Mouse (Mus musculus): Measurements from ENCODE around the gene Islr. TPM values are rescaled to one million over a fixed set of nuclear protein-coding genes. Genes with fewer than 3 reads are reported as not detected.

The Islr gene
- polyA plus RNA-seq, 1 experiment from 2014 or later = 89.5 TPM

GRCm38 (mm10) chr9:58133893-58134884 is 69.9 kb downstream of the Islr start:
- peaks cover 14% of the 10 kb centered on the region for H3K27me3 ChIP-seq
- H3K27ac ChIP-seq = no peak overlapping the region
- no peak overlapping the region for H3K9ac ChIP-seq
- ATAC-seq (ENCODE audit: borderline replicate concordance, extremely low read depth, low FRiP score, low TSS enrichment) = no peak
- no peaks in the 10 kb centered on the region for H3K9me3 ChIP-seq
- whole genome bisulfite sequencing = 11% methylated on average over 17 of the region's 17 CpGs
- H3K4me1 ChIP-seq = peaks cover 29% of the 10 kb centered on the region
- H3K4me2 ChIP-seq = no peak overlapping the region
- no peaks in the 10 kb centered on the region for H3K36me3 ChIP-seq
- H3K4me3 ChIP-seq = no peak overlapping the region

DNA sequence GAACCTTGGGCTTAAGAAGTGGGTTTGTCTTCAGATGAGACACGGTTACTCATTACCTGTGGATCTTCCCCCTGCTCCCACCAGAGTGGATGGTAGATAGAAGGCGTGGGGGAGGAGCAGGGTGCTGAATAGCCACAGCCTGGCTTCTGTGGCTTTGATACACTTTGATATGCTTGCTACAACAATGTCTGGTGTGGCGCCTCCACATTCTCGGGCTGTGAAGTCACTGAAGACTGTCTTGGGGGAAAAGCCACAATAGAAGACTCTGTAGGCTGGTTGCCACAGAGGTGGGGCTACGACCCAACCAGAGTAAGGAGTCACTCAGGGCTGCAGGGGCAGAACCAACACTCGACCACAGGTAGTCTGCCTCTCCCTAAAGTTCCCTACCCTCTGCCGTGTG is 72.4 kb downstream of the Islr start:
- WGBS = 49% methylated on average over 7 of the region's 7 CpGs
- Histone ChIP-seq H3K4me2 (no peak overlapping the region), H3K27ac (no peak overlapping the region), H3K9me3 (no peaks in the 10 kb centered on the region), H3K27me3 (peaks cover 19% of the 10 kb centered on the region), H3K4me1 (peaks cover 43% of the 10 kb centered on the region), H3K36me3 (no peaks in the 10 kb centered on the region), H3K9ac (no peak overlapping the region), H3K4me3 (no peak overlapping the region)
- ATAC-seq (ENCODE audit: borderline replicate concordance, extremely low read depth, low FRiP score, low TSS enrichment) = no peak

DNA sequence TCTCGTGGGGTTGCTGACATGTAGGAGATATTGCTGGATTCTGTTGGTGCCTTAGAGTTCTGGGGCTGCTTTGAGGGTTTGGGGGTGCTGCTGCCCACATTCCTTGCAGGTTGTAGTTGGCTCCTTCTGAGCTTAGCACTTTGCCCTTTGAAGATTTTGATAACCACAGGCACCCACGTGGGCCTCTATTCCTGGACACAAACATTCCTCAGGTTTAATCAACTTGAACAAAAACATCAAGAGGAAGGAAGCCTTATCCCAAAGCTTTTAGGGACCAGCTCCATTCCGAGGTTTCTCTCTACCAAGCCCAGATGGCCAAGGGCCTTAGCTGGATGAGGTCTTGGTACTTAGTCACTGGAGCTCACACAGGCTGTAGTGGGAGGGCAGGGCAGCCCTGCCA is 73.2 kb downstream of the Islr start:
- ATAC-seq (ENCODE audit: borderline replicate concordance, extremely low read depth, low FRiP score, low TSS enrichment) = no peak
- H3K27ac ChIP-seq = no peak overlapping the region
- H3K27me3 ChIP-seq = peaks cover 19% of the 10 kb centered on the region
- no peak overlapping the region for H3K9ac ChIP-seq
- no peaks in the 10 kb centered on the region for H3K9me3 ChIP-seq
- no peak overlapping the region for H3K4me2 ChIP-seq
- H3K4me3 ChIP-seq = no peak overlapping the region
- H3K36me3 ChIP-seq = no peaks in the 10 kb centered on the region
- H3K4me1 ChIP-seq = peaks cover 43% of the 10 kb centered on the region
- WGBS = 31% methylated on average over 3 of the region's 3 CpGs

GRCm38 (mm10) chr9:58129508-58129907 is 74.6 kb downstream of the Islr start:
- Histone ChIP-seq H3K9me3 (no peaks in the 10 kb centered on the region), H3K4me3 (no peak overlapping the region), H3K27ac (no peak overlapping the region), H3K4me2 (no peak overlapping the region), H3K36me3 (no peaks in the 10 kb centered on the region), H3K27me3 (peaks cover 19% of the 10 kb centered on the region), H3K9ac (no peak overlapping the region), H3K4me1 (peaks cover 42% of the 10 kb centered on the region)
- ATAC-seq (ENCODE audit: borderline replicate concordance, extremely low read depth, low FRiP score, low TSS enrichment) = no peak
- WGBS = 18% methylated on average over 8 of the region's 8 CpGs

GRCm38 (mm10) chr9:58128926-58129413 is 75.1 kb downstream of the Islr start:
- no peak for ATAC-seq (ENCODE audit: borderline replicate concordance, extremely low read depth, low FRiP score, low TSS enrichment)
- H3K9ac ChIP-seq = no peak overlapping the region

DNA sequence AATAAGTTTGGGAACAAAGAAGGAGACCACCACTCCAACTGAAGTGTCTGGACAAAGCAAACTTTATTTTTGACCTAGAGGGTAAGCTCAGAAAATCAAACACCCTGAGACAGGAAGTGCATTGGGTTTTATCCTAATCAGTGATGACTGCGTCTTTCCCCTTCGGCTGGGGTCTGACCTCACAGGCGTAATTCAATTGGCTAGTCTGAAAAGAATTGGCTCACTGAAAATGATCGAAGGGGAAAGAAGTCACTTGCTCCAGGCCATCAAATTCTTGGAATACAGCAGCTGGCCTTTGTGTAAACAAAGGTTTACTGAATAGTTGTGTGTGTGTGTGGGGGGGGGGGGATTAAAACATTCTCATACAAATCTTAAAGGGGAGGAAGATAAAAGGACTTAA is 78.3 kb downstream of the Islr start:
- Histone ChIP-seq H3K27ac (no peak overlapping the region), H3K9ac (no peak overlapping the region), H3K36me3 (no peaks in the 10 kb centered on the region), H3K9me3 (no peaks in the 10 kb centered on the region), H3K4me3 (no peak overlapping the region), H3K27me3 (peaks cover 6% of the 10 kb centered on the region; the same call in 1 of the 2 replicates), H3K4me2 (no peak overlapping the region), H3K4me1 (peaks cover 29% of the 10 kb centered on the region)
- no peak for ATAC-seq (ENCODE audit: borderline replicate concordance, extremely low read depth, low FRiP score, low TSS enrichment)
- WGBS = 16% methylated on average over 4 of the region's 4 CpGs

More at GRCm38 (mm10) chr9:58128926-58129413, 75.1 kb downstream of the Islr start:
- H3K27ac ChIP-seq = no peak overlapping the region
- peaks cover 36% of the 10 kb centered on the region for H3K4me1 ChIP-seq
- WGBS = 6% methylated on average over 13 of the region's 13 CpGs
- peaks cover 19% of the 10 kb centered on the region for H3K27me3 ChIP-seq
- H3K4me3 ChIP-seq = no peak overlapping the region
- H3K36me3 ChIP-seq = no peaks in the 10 kb centered on the region
- H3K4me2 ChIP-seq = no peak overlapping the region
- no peaks in the 10 kb centered on the region for H3K9me3 ChIP-seq

DNA sequence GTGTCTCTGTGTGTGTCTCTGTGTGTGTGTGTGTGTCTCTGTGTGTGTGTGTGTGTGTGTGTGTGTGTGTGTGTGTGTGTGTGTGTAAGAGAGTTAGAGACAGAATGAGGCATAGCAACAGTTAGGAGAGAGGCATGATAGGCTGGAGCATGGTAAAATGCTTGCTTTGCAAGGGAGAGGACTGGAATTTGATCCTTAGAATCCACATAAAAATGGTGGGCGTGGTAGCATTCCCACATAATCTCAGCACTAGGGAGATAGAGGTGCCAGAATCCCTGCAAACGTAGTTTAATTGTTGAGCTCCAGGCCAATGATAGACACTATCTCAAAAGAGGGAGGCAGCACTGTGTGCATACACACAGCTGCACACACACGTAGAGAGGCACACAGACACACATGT is 79.0 kb downstream of the Islr start:
- WGBS = 40% methylated on average over 3 of the region's 3 CpGs
- Histone ChIP-seq H3K36me3 (no peaks in the 10 kb centered on the region), H3K4me3 (no peak overlapping the region), H3K27ac (no peak overlapping the region), H3K9ac (no peak overlapping the region), H3K27me3 (peaks cover 6% of the 10 kb centered on the region; the same call in 1 of the 2 replicates), H3K9me3 (no peaks in the 10 kb centered on the region), H3K4me1 (peaks cover 29% of the 10 kb centered on the region), H3K4me2 (no peak overlapping the region)
- no peak for ATAC-seq (ENCODE audit: borderline replicate concordance, extremely low read depth, low FRiP score, low TSS enrichment)

DNA sequence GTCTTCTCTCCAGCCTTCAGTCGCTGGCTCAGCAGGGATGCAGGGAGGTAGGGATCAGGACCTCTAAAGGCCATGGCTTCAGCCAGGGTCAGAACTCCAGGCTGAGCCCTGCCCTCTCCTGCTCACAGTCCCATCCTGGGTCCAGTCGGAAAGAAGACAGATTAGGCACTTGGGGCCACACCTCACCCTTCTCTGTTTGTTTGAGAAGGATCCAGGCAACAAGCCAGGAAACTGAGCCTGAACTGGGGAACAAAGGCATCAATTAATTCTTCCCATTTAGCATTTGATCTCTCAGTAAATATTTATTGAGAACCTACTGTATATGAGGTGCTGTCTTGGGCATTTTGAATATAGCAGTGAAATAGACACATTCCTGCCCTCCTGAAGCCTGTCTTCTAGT is 85.4 kb downstream of the Islr start, which contains the start of gene Ccdc33:
Gene Ccdc33 (minus strand): TSS at position 153 of the 400 bp plus-strand sequence.
- H3K9ac ChIP-seq = no peak within 1 kb of the TSS
- WGBS = 12% methylated on average over 2 of the region's 2 CpGs
- H3K27me3 ChIP-seq = peaks cover 6% of the 10 kb centered on the region
- no peak within 1 kb of the TSS for H3K4me2 ChIP-seq
- H3K9me3 ChIP-seq = no peaks in the 10 kb centered on the region
- no peak within 1 kb of the TSS for H3K4me3 ChIP-seq
- H3K4me1 ChIP-seq = peaks cover 15% of the 10 kb centered on the region
- ATAC-seq (ENCODE audit: borderline replicate concordance, extremely low read depth, low FRiP score, low TSS enrichment) = no peak
- no peaks in the 10 kb centered on the region for H3K36me3 ChIP-seq
- H3K27ac ChIP-seq = no peak within 1 kb of the TSS

- 40% methylated on average over 7 of the region's 7 CpGs for WGBS
- Histone ChIP-seq H3K9ac (no peak overlapping the region), H3K27me3 (peaks cover 12% of the 10 kb centered on the region), H3K4me2 (no peak overlapping the region), H3K9me3 (no peaks in the 10 kb centered on the region), H3K36me3 (no peaks in the 10 kb centered on the region), H3K4me3 (no peak overlapping the region), H3K27ac (no peak overlapping the region), H3K4me1 (peaks cover 34% of the 10 kb centered on the region)
- no peak for ATAC-seq (ENCODE audit: borderline replicate concordance, extremely low read depth, low FRiP score, low TSS enrichment)
These were observed 88.0 kb downstream of the Islr start for GRCm38 (mm10) chr9:58116024-58116651.

DNA sequence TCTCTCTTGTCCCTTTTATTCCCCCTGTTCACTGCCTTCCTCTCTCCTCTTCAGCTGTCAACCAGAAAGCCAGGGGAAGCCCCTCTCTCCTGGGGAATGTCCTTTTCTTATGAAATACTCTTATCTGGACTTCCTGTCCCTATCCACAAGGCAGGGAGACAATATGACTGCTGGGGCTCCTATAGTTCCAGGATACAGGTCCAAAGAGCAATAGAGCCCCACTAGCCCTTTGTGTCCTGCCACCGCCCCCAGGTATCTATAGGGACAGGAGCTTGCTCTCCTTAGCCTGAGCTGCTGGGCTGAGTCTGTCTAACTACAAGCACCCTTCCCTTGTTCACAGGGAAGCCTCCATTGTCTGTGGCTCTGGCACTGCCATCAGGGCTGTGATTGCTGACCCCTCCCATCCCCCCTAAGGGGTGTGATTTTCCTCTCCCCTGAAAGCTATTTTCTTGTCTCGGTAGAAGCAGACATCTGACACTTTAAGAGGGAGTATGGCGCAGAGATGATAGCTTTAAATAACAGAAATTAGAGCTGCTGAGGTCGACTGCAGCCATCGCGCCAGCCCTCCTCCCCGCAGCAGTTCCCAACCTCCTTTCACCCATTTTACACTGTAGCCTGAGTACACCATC is 88.7 kb downstream of the Islr start:
- Histone ChIP-seq H3K4me1 (peaks cover 34% of the 10 kb centered on the region), H3K36me3 (no peaks in the 10 kb centered on the region), H3K27ac (no peak overlapping the region), H3K9ac (no peak overlapping the region), H3K9me3 (no peaks in the 10 kb centered on the region), H3K4me3 (no peak overlapping the region), H3K4me2 (no peak overlapping the region), H3K27me3 (peaks cover 12% of the 10 kb centered on the region)
- 40% methylated on average over 7 of the region's 7 CpGs for WGBS
- ATAC-seq (ENCODE audit: borderline replicate concordance, extremely low read depth, low FRiP score, low TSS enrichment) = no peak

- Histone ChIP-seq H3K27me3 (peaks cover 12% of the 10 kb centered on the region), H3K4me2 (peak overlapping the region; percentile 47), H3K4me3 (no peak overlapping the region), H3K9me3 (no peaks in the 10 kb centered on the region), H3K9ac (no peak overlapping the region), H3K4me1 (peaks cover 34% of the 10 kb centered on the region), H3K27ac (no peak overlapping the region), H3K36me3 (no peaks in the 10 kb centered on the region)
- WGBS = 18% methylated on average over 9 of the region's 9 CpGs
- no peak for ATAC-seq (ENCODE audit: borderline replicate concordance, extremely low read depth, low FRiP score, low TSS enrichment)
These were observed 90.1 kb downstream of the Islr start for GRCm38 (mm10) chr9:58114019-58114418.
